Mouse (Mus musculus): ENCODE results near the gene Sla2. TPM values are rescaled to one million over a fixed set of nuclear protein-coding genes. Genes with fewer than 3 reads are reported as not detected.
"Not testable (repeated sequence)": the region's sequence is repeated elsewhere in the genome, so short reads cannot be mapped to it uniquely, and the experiment has no call there.

Sla2 gene
- total RNA-seq, 2 experiments from 2014 or later: not detected

DNA sequence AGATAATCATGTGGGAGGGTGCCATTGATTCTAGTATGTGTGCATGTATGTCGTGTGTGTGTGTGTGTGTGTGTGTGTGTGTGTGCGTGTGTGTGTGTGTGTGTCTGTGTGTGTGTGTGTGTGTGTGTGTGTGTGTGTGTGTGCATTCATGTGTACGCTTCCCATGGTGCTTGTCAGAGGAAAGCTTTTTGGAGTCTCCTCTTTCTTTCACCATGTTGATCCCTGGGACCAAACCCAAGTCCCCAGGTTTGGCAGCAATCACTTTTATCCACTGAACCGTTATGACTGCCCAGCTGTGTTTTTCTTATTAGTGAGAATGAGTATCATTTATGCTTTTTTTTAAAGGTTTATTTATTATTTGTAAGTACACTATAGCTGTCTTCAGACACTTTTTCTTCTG, 15.4 kb upstream of the Sla2 start:
- not testable (repeated sequence) for DNase-seq (ENCODE audit: low spot score in 2 of 2)

DNA sequence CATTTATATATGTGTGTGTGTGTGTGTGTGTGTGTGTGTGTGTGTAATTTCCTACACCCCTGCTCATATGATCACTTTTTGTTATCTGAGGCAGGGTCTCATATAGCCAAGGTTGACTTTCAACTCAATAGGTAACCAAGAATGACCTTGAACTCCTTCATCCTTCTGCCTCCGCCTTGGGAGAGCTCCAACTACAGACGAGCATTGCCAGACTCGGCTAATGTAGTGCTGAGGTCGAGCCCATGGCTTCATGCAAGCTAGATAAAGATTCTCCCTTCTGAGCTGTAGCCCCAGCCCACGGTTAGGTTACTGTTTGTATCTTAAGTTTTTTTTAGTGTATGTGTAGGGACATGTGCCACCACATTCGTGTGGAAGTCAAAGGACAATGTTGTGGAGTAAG, 14.9 kb upstream of the Sla2 start:
- DNase-seq (ENCODE audit: low spot score in 2 of 2): no peak

DNA sequence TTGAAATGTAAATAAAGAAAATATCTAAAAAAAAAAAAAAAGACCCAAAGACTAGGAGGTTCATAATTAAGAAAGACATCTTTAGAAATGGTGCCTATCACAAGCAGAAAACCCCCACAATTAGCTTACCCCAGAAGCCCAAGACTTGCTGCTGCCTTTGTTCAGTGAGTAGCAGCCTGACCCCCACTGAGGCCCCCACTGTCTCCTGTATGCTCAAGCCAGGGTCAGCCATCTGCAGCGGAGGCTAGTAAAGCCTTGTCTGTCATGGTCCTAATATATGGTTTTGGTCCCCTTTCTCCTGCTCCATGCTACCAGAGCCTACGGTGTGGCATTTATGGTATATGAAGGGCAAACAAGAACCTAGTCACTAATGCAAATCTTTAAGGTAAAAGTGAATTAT, 14.4 kb upstream of the Sla2 start:
- no peak for DNase-seq (ENCODE audit: low spot score in 2 of 2)

DNA sequence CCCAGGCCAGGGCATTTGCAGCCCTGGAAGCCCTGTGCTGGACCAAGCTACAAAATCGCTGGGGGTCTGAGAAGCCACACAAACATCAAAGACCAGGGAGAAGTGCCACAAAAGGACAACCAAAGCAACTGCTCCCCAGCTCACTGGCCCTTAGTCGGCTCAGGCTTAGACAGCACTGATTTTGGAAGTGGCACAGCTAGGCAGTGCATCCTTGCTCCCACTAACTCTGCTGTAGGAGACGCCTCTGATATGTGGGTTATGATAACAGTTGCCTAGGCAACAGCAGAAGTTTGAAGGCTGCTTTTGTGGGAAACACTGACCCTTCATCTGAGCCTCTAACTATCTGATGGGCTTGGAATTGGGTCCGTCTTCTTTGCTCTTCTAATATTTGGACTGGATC, 12.2 kb upstream of the Sla2 start:
- DNase-seq (ENCODE audit: low spot score in 2 of 2): no peak

DNA sequence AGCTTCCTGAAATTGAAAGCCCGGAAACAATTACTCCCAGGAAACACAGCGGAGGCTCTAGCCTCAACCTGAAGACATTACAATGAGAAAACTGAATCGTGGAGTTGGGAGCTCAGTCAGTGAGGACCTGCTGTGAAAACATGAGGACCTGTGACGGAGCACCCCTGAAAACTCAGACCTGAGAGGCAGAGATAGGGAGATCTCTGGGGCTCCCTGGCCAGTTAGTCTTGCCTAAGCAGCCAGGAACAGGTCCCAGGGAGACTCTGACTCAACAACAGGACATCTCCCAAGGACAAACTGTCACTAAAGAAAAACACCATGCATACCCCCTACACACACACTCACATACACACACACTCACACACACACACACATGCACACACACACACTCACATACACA, 11.4 kb upstream of the Sla2 start:
- DNase-seq (ENCODE audit: low spot score in 2 of 2): no peak

DNA sequence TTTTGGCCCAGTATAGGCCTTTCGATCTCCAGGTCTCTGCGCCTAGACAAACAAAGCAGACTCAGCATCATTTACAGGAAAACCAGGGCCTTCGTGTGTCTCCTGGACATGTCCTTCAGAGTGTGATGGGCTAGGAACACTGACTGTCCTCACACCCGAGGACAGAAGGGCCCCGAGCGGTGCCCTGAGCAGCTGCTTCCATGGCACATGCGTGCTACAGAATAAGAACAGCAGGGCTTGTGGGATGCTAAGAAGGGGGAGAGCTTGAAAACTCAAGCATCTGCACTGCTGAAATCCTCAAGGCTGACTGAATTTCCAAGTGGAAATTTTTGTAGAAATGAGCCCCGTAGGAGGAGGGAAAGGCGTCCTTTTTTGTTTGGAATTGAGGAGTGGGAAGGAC, 10.0 kb upstream of the Sla2 start:
- no peak for DNase-seq (ENCODE audit: low spot score in 2 of 2)

DNA sequence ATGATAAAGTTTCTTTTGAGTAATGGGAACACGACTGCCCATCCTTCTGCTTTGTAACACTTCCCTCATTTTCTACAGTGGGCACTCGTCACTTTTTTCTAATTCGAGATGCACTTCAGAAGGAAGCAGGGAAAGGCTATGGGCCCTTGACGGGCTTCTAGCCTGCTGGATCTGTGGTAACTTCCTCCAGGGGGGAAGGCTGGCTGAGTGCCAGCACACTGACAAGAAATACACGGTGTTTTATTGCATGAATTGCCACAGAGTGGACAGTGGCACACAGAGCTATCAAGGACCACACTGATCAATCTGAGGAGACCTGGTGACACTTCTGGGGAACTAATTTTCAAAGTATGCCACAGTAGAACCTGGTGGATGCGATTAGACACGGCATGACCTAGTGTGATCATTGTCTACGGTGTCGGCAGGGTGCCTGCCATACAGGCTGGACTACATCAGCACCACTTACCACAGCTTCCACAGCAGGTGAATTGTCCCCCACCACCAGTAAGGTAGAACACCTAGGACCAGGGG, 9.5 kb upstream of the Sla2 start:
- DNase-seq (ENCODE audit: low spot score in 2 of 2): no peak

DNA sequence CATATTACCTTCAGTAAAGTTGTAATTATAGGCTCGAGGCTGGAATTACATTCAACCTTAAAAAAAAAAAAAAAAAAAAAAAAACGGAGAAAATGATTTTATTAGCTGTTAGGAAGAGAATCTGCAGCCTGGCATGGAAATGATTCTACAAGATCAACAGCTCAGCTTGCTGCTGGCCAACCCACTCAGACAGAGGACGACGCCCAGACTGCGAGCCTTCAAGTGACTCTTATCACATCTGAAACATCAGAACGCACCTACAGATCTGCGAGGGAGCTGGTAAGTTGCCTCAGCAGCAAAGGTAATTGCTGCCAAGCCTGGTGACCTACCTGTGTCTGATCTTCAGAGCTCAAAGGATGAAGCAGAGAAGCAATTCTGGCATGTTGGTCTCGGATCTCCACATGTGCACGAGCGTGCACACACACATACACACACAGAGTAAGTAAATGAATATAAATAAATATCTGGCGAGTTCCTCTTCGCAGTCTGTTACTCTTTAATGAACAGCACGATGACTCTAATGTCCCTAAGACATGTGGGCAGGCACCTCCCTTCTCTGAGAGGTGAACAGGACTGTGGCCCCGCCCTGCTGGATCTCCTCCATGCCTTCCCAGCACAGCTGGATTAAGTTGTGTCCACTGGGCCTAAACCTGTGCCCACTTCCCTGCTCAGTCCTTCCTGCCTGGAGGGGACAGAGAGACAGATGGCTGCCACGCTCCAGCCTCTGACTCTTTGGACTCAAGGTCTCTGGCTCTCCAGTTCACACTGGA, 7.7 kb upstream of the Sla2 start:
- DNase-seq (ENCODE audit: low spot score in 2 of 2): no peak

DNA sequence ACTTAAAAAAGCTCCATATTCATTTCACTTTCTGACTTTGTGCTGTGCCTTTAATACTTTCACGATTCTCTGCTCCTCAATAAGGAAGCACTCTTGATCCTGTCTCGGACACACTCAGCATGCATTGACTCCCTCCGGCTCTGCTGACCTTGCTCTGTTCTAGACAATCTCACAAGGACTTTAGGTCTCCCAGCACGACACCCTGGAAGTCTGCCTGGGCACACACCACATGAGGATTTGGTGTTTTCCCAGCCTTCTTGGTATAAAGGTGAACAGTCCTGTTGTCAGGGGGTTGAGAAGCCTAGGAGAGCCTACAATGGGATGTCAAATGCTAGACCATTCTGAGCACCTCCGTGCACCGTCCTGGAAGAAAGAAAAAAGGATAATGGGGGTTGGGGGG, 5.8 kb upstream of the Sla2 start:
- no peak for DNase-seq (ENCODE audit: low spot score in 2 of 2)

DNA sequence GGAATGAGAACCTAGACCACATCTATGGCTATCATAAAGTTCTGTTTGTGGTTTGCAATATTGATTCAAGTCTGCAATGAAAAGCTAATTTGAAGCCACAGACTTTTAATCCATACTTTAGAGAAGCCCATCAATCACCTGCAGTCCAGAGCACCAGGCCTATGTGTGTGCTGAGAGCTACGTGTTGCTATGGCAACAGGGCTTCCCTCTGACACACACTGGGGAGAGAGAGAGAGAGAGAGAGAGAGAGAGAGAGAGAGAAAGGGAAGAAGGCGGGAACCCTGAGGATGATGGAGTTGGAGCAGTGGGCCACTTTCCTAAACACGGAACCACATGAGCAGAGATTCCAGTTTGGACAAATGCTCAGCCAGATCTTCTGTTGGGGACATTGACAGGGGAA, 5.2 kb upstream of the Sla2 start:
- no peak for DNase-seq (ENCODE audit: low spot score in 2 of 2)

DNA sequence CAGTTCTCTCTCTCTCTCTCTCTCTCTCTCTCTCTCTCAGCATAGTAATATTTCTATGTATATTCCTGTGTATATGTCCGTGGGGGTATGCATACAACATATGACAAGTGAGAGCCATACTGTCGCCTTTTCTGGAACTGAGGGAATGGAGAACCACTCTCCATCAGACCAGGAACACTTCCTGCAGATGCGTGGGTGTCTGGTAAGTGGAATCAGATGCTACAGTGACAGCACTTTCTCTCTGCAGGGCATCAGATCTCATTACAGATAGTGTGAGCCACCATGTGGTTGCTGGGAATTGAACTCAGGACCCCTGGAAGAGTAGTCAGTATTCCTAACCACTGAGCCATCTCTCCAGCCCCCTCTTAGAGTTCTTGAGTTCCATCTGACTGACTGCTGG, 1.5 kb upstream of the Sla2 start:
- DNase-seq (ENCODE audit: low spot score in 2 of 2): no peak

DNA sequence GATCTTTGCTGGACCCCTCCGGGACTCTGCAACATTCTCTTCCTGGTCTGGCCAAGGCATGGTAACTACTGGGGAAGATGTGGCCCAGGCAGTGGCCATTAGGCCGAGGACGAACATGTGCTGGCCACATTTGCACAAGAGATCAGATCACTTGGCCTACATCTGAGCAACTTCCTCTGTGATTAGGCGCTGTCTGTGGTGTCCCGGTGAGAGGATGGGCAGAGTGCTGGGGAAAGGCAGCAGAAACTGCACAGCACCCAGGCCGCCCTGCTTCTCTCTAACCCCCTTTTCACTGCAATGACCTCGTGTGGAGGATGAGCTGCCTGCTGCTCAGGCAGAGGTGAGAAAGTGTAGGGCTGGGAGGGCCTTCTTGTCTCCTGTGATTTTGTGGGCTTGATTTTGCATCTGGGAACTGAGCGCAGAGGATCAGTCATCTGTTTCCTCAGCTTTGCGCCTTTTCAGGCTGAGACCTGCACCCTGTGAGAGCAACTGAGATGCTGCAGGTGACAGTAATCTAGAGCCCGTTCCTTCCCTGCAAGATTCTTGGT, 834 bp downstream of the Sla2 start:
- DNase-seq (ENCODE audit: low spot score in 2 of 2): no peak

DNA sequence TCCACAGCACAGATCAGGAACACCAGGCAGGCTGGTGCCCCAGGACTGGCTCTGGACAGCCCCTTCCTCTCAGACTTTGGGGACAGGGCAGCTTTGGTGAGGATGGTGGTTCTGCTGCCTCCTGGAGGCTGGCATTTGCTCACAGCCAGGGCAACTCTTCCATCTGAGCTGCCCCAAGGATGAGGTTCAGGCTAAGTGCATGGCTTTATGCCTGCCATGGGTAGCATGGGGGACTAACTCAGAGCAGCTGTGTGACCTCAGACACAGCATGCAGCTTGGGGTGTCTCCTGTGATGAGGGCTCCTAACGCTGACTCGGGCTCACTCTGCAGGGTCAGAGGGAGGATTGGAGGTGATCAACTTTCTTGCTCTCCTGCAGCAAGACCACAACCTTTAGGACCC, 1.3 kb downstream of the Sla2 start:
- not testable (repeated sequence) for DNase-seq (ENCODE audit: low spot score in 2 of 2)

DNA sequence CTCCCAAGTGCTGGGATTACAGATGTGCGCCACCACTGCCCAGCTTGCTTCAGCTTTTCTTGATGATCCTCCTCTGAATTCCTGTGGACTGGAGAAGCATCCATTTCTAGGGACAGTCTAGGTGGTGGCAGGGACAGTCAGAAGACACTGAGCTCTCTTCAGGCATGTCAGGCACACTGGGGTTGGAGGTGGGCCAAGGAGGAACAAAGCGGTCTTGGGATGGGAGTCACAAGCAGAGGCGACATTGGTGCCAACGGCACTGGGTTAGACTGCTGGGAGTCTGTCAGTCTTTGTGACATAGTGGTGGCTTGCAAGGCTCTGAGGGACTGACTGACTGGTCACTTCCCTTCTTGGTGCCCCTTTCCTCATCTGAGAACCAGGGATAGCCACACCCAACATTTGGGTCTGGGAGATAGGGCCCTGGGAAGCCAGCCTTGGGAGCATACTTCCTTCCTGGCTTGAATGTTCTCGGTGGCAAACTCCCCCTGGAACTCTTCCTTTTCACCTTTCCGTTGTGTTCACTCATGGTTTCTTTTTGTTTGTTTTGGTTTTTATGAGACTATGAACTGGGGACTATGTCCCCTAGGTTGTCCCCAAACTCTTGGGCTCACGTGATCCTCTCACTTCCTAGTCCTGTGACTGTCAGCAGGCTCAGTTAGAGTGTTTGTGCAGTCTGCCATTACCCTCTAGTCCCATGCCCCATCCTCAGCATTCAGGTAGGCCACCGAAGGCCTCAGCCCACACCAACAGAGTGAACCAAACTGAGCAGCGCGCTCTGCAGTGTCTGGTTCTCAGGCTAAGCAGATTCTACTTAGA, 2.4 kb downstream of the Sla2 start:
- DNase-seq (ENCODE audit: low spot score in 2 of 2): no peak

DNA sequence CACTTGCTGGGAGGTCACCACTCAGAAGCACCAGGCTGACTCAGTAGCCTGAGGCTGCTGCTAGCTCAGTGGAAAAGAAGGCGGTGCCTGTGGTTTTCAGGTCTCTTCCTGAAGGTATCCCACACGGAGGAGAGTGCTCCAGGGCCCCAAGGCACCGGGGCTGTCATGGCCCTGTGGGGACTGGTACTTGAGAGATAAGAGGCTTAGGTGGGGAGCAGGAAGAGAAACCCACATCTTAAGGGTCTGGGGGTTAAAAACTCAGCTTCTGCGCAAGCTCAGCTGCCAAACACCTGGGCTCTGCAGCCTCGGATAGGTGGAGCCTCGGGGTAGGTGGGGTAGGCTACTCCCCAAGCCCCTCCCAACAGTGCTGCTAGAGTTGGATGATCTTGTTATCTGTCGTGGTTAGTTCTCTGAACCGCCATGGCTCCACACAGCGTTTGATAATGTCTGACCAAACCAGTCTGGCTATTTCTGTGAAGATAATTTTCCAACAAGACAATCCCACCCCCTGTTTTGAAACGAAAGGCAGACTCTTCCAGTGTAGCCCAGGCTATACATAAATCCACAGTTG, 4.5 kb downstream of the Sla2 start:
- no peak for DNase-seq (ENCODE audit: low spot score in 2 of 2)

DNA sequence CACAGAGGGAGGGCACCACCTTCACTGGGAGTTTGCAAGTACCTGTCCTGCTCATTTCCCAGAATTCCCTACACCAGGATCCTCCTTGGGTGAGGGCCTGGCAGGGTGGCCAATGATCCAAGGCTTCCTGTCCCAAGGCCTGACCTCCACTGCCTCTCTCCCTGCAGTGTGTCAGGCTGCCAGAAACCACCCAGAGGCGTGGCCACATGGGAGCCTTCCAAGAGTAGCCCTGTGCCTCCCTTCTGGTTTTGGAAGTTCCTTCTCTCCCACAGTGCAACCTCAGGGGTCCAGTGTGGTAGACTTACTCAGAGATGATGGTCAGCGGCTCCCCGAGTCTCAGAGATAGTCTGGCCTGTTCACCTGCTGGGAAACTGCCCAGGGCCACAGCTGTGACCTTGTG, 7.5 kb downstream of the Sla2 start:
- peak in 1 of 2 experiments; percentile 18 for DNase-seq (ENCODE audit: low spot score in 2 of 2)

DNA sequence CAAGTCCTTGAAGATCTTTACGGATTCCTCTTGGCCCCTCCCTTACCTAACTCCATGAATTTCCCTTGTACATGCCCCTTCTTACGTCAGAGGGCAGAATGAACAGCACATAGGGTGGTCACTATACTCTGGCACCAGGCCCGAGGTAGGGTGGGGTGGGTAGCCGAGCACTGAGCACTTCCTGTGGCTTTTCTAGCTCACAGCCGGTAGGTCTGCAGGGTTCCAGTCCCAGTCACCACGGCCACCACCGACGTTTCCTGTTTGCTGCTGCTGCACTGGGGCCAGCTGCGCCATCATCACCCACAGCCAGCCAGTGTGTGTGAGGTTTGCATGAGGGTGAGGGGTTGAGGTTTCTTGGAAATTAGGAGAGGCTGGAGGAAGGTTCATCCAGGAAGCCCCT, 9.3 kb downstream of the Sla2 start:
- no peak for DNase-seq (ENCODE audit: low spot score in 2 of 2)

DNA sequence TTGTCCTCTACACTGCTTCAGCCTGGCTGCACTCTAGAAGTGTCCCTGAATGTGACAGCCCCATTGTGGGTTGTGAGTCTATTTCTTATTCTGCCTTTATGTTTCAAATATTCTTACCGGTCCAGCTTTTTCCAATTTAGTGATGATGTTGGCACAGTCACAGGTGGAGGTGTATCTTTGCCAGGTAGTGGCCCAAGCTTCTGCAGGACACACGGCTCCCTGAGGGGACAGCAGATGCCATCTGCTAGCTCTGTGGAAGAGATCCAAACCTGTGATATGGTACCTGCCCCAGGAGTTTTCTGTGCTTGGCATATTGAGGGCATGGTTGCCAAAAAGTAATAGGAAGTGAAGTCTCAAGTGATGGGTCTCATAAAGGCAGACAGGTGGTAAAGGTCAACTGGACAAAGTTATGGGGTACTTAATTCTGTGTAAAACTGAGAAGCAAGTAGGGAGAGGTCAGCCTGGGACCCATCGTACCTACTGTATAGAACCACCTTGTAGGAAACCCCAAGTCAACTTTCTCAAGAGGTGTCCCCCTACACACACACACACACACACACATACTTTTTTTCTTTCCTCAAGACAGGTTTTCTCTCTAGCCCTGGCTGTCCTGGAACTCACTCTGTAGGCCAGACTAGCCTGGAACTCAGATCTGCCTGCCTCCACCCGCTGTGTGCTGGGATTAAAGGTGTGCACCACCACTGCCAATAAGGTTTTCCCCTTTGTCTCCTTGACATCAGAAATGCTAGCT, 12.1 kb downstream of the Sla2 start:
- no peak for DNase-seq (ENCODE audit: low spot score in 2 of 2)

DNA sequence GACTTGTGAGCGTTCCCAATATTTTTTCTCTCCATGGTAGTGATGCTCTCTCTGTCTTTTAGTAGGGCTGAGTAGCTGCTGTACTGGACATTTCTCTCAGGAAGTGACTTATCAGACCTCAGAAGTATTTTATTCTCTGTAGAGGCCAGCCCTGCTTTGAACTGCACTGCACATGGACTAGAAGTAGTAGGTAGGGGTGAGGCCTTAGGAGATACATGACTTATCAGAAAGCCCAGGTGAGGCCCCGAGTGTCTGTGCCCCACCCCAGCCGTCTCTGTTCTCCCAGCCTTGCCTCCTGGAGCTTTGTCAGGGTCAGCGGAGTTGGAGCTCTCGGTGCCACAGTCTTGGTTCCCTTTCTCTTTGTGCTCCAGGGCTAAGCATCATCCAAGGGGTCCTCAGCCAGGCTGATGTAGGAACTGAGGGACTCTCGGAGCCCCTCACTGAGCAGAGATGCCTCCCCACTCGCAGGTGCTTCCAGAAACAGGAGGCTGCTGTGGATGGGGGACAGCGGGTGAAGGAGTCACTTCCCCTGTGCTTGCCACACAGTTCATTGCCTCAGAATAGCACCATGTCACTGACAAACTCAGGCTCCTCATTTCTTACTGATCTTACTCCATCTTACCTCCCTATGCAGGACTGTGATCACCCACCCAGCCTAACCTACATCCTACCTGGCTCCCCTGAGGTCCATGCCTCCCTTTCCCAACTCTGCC, 12.8 kb downstream of the Sla2 start:
- no peak for DNase-seq (ENCODE audit: low spot score in 2 of 2)

DNA sequence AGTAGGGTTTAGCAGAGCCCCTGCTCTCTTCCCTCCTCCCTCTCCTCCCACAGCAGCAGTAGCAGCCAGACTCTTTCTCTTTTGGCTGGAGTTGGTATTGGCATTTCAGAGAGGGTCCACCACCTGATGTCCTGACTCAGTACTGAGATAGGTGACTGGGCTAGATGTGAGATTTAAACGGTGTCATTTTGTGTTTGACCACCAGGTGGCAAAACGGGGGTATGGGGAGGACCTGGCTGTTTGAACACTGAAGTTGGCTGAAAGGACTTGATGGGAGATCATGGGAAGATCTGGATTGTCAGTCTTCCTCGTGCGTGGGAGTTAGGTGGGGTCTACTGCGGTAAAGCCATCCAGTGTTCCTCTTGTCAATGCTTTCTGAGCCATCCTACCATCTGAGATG, 13.4 kb downstream of the Sla2 start:
- DNase-seq (ENCODE audit: low spot score in 2 of 2): no peak
